Mouse (Mus musculus) gastrocnemius, postnatal 14 days (tissue): Measurements from ENCODE around the gene Sergef. TPM values are rescaled to one million over a fixed set of nuclear protein-coding genes. Genes with fewer than 3 reads are reported as not detected.

Experiments
- DNase-seq: peaks from one replicate; pipeline ENCODE4 v3.0.0; 2021; ENCODE audit warnings: mixed read lengths
- intact Hi-C: fragments of 180-260 bp; cut with DNase I; formaldehyde crosslinking; loops from one replicate; pipeline ENCODE4 v1.15.1; 2025; ENCODE audit warnings: low total_unique reads
- total RNA-seq, 2 experiments: library from RNA; stranded (reverse); gene quantifications; 2 replicates each; pipeline ENCODE4 v1.2.3; 2021

Sergef gene
- total RNA-seq, 2 experiments from 2014 or later: 3.6 to 4.7 TPM

DNA sequence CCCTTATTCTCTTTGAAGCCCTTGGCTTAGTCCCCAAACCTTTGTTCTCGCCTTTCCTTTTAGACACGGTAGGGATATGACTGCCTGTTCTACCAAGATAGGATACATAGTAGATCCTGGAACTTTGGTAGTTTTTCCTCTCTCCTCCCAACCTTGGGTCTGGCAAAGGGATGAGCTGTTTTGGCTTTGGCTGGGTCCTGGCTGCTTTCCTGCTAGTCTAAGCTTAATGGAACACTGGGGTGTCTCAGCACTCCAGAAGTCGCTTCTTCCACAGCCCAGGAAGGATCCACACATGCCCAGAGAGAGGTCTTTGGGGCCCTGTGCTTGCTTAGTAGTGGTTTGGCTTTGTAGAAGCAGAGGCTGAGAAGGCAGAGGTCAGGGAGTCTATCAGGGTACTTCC is 215.7 kb downstream of the Sergef start:
- intact Hi-C loops: loop anchor here (10.0 kb wide), 1 partner anchor 111 kb away; no protein-coding TSS in a partner anchor
- DNase-seq: no peak

DNA sequence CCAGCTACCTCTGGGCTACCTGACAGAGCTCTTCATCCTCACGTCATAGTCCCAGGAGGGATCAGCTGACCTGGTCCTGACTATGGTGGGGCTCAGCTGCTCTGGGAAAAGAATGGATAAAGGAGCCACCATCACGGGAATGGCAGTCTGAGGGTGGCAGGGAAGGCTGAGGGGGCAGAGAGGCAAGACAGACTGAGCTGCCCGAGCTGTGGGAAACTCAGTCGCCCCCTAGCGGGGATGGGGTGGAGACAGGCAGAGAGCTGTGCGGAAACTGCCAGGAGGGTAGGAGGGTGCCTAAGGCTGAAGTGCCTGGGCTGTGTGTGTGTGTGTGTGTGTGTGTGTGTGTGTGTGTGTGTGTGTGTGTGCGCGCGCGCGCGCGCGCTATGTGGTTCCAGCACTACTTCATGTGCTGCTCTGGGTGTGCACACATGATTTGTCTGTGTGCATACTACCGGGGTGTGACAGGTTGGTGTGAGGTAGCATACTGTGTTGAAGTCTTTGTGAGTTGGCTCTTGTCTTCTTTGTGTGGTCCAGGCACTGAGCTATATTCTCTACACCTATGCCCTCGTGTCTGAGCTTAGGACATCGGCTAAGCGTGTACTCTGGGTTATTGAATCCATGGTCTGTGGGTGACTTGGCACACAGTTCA is 216.7 kb downstream of the Sergef start:
- intact Hi-C loops: loop anchor here (10.0 kb wide), 1 partner anchor 112 kb away; no protein-coding TSS in a partner anchor
- DNase-seq: peak; percentile 70

DNA sequence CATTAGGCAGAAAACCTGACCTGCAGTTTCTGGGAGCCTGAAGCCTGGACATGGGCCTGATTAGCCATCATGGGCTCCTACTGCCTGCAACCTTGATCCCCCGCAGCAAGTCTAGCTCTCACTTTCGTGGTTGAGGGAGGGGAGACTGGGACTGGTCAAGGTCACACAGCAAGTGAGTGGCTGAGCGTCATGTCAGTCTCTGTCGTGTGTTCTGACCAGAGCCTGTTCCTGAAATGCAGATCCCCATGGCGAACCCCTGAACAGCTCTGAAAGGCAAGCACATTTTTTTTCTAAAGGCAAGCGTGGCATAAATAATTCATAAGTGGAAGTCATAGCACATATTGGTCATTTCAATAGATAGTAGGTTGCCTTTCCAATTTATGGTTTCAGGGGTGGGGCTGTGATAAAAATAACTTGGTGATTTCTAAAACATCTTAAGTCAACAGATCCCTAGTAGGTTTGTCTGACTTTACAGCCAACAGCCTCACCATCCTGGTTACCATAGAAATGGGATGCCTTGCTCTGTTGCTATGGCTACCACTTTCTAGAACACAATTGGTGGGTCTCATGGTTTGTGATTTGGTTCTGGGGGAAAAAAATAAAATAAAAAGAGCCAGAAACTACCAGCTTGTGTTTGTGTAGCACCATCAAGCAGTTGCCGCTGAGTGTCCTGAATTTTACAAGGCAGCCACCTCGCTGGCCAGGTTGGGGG is 217.4 kb downstream of the Sergef start:
- intact Hi-C loops: loop anchor here (10.0 kb wide), 1 partner anchor 113 kb away; no protein-coding TSS in a partner anchor
- DNase-seq: no peak

DNA sequence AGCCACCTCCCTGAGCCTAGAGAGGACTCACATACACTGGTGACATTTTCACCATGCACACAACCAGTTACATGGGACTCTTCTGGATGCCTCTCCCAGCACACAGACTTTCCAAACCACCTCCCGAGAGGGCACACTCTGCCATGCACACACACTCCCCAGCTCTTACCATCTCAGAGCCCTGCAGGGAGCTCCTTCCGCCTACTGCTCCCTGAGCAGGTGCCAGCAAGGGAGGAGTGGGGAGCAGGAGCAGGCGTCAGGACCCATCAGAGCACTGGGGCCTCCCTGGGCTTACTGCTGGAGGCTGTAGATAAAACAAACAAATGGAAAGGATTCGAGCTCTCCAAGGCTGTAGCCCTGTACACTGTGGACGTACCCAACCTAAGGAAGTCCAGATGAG is 218.1 kb downstream of the Sergef start:
- DNase-seq: no peak
- intact Hi-C loops: loop anchor here (10.0 kb wide), 1 partner anchor 113 kb away; no protein-coding TSS in a partner anchor

DNA sequence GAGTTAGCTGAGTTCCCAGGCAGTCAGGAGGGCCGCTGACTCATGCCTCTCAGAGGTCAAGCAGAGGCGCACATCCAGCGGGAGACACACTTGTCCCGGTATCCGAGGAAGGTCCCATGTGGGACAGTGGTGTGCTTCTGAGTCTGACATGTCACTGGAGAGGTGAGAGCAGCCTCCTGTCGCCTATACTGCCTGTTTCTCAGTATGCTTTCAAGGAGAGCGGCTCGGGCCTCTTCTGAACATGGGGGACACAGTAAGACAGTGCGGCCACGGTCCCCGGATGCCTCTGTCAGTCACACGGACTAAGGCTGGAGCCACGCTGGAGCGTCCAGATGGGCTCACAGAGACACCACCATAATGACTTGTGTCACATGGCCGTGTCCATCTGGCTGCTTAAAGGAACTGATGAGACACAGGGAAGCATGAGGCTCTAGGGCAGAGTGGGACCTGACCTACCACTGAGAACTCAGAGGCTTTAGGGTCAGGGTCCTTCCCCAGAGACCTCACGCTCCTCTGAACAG is 221.4 kb downstream of the Sergef start:
- intact Hi-C loops: no loop called here
- no peak for DNase-seq

DNA sequence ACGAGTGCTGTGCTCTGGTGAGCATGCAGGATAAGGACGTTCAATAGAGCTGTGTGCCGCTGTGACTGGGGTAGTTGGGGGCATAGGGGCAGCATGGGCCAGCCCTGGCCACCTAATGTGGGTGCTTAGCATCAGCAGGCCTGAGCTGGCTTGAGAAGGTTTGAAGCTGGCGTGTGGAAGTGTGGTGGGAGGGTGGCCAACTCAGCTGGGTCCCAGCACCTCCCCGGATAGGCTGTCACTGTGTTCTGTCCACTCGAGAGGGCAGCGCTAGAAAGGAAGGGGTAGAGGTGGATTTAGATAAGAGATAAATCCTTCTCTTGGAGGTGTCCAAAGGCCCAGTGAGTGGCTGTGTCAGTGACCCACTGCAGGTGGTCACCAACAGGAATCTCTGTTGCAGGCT is 222.1 kb downstream of the Sergef start:
- peak; percentile 30 for DNase-seq
- intact Hi-C loops: no loop called here

DNA sequence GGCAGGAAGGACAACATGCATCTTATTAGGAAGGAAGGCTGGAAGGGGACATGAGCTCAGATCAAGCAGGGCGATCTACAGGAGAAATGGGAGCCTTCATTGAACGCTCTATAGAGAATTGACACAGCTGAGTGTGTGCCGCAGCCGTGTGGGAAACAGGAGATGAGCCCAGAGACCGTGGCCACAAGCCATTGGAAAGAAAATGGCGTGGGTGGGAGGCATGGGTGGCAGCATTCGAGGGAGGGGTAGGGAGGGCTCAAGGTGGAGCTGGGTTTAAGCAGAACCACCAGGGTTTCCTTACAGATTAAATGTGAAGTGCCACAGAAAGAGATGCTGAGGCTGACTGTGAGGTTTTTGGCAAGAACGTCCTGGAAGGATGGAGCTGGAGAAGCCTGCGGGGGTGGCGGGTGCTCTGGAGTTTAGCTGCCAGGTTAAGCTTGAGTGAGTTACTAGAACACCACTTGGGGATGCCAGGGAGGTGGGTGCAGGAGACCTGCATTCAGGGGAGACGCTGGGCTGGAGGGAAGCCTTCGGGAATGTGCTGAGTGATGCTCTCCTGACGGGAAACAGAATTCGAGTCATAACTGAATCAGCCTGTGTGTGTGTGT is 223.7 kb downstream of the Sergef start:
- DNase-seq: no peak
- intact Hi-C loops: no loop called here

DNA sequence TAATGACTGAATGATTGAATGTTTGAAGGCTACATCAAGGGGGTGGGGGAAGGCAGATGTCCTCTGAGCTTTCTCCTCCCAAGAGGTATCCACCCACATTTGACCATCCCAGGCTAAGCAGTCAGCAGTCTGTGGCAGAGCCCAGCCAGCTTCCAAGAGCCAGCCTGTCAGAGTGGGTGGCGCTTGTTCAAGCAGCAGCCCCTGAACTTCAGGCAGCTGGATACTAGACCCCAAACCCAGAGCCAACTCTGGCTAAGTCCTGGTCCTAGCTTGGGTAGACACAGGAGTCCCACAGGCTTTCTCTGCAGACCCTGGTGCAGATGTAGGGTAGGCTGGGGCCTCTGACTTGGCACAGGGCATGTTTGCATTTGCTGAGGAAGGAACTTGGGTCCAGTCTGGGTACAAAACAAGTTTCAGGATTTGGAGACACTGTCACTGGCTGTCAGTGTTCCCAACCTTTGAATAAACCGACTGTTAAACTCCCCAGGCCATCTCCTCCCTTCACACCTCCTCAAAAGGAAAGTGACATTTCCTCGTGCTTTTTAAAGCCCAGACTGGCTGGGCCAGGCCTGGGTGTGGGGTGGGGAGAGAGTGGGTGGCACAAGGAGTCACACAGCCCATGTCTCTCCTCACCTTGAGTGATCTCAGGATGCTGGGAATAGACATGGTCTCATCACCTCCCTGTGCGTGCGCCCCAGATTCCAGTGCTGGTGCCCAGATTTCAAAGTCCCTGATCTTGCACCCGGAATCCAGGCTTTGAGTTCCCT is 225.5 kb downstream of the Sergef start:
- intact Hi-C loops: no loop called here
- no peak for DNase-seq

DNA sequence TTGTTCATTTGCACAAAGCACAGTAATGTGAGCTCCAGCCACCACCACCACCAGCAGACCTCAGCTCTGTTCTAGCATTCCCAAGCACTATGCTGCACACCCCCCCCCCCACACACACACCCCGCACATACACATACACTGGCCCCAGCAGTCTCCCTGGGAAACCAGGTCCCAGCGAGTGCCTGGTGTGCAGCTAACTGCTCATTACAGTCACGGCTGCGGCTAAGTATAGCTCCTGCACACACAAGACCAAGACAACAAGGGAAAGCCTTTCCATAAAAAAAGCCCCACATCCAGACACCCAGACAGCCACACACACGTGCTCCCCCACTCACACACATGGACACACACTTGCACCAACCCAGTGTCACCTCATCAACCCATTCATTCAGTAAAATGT is 226.8 kb downstream of the Sergef start:
- intact Hi-C loops: no loop called here
- no peak for DNase-seq

DNA sequence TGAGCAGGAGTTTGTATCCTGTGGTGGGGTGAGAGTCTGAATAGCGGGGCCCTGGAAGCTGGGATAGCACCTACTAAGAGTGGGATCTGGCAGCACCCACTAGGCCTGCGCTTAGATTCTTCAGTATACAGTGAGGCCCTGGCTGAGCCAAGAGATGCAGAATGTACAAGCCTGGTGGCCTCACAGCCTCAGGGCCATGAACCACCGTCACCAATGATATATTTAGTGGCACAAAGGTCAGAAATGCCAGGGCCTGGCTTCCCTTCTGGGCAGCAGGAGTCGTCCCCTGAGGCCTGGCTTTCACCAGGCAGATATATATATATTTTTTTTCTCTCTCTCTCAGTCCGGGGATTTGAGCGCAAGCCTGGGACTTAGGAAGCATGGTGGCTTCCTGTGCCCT is 228.9 kb downstream of the Sergef start:
- intact Hi-C loops: no loop called here
- DNase-seq: no peak

DNA sequence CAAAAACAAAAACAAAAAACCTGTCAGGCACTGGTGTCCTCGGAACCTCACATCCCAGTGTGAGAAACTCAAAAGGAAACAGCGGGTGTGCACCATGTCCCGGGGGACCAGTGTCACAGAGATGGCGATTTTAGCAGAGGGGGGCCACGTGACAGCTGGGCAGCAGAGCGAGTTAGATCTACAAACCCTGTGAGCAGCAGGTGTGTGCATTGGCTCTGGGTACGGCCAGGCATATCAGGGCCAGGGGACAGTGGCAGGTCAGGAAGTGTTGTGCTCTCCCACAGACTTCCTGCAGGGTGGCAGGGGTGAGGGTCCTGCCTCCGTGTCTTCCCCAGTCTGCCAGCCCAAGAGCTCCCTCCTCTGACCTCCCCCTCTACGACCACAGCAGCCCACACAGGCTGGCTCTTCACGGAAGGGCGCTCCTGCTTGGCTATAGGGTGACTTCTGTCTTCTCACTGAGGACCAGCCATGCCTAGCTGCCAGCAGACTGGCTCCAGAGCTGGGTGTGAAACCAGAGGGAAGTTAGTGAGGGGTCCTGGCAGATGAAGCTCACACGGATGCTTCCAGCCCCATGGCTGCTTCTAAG is 230.3 kb downstream of the Sergef start:
- DNase-seq: no peak
- intact Hi-C loops: no loop called here

DNA sequence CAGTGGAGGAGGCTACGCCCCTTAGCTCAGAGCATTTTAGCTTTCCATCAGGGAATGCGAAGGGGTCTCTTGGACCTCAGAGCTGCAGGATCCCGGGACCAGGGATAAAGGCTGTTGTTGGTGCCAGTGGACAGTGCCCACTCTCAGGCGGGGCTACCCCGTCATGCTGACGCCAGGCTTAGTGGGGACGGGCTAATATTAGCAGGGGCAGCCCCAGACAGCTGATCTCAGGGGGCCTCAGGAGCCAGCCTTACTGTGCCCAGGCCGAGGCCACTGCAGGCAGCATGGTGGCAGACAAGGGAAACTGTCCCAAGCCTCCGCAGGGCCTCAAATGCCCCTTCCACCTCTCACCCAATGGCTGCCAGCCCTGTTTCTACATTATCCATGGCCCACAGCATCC is 231.0 kb downstream of the Sergef start:
- intact Hi-C loops: no loop called here
- DNase-seq: peak; percentile 31

DNA sequence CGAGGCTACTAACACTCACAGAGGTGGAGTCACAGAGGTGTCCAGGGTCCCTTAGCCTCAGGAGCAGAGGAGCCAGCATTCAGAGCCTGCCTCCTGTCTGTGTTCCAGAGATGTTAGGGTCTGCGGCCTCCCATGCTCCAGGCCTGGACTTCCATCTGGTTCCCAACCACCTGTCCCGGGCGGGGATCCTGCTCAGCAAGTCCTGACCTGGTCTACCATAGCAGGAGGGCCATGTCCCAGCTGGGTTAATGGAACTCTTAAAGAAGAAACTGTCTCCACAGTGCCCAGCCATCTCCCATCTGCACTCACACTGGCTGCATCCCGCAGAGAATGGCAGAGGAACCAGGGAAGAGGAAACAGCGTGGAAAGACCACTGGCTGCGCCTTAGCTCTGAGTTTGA is 234.9 kb downstream of the Sergef start:
- DNase-seq: no peak
- intact Hi-C loops: no loop called here

DNA sequence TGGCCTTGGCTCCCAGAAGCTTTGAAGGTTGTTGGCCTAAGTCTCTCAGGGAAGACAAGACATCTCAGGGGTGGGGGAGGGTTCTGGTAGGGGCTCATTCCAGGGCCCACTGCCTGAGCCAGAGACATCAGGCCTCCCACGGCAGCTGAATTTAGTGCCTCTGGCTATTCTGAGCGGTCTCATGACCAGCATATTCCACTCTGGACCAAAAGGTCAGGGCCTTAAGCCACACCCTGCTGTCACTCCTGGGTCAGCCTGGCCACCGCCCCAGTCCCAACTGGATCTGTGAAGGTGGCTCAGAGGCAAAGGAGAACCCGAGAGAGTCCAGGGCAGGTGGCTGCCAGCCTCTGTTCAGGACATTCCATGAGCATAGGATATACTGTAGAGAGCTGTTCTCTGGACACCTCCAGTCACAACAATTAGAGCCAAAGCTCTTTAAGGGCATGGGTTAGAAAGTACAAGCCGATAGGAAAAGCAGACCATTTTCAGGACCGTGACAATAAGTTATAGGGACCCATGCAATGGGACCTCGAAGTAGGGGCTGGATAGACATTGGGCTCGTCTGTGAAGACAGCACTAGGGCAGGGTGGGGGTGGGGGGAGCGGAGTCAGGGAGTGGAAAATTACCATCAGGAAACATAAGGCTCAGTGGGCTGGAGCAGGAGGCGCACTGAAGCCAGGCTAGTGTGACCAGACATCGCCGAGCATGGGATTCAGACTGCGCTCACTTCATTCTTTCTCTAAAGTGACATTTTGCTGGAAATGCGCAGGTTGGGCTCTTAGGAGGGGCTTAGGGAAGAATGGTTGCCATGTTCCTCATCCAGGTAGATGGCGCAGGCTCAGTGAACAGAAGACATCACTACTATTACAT is 235.8 kb downstream of the Sergef start:
- DNase-seq: peak; percentile 71
- intact Hi-C loops: no loop called here

DNA sequence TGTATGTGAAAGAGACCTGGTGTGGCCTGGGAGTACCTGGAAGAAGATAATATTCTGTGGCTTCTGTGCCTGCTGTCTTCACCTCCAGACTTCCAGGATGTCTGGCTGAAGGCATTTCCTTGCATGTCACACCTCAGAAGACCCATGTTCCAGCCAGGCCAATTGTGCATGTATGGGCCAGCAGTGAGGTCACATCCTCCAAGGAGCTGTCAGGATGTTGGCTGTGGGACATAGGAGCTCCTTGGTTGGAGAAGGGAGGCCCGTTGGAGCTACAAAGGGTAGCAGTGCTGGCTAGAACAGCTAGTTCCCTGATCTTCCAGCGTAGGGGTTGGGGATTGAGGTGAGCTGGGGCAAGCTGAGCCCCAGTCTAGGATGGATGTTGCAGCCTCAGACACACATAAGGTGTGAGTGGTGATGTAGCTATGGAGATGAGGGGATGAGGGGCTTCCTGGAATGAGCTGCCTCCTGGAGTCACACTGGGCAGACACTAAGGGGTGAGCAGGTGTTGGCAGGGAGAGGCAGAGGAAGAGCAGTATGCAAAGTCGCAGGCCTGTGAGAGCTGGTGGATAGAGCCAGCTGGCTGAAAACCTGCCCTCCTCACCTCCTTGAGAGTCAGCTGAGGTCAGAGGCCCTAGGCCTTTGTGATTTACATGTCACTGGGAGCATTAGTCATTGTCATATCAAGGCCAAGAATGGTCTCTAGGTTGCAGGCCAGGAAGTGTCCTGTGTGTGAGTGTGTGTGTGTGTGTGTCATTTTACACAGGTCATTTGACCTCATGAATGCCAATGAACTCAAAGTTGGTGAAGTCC is 238.0 kb downstream of the Sergef start:
- intact Hi-C loops: no loop called here
- DNase-seq: no peak

DNA sequence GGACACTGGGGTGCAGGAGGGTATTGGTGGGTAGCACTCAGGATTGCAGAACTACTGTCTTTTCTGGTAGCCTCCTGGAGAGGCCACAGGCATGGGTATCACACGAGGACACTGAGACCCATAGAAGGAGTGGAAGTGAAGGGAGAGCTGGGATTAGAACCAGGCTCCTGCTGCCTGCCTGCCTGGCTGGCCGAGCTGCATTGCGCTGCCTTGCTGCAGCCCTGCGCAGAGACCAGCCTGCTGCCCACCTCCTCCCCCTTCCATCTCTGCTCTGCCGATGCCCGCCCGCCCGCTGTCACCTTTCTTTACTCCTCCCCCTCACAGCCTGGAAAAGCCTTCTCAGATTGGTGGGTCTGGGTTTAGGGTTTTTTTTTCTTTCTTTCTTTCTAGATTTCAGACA is 239.3 kb downstream of the Sergef start:
- intact Hi-C loops: no loop called here
- DNase-seq: no peak

DNA sequence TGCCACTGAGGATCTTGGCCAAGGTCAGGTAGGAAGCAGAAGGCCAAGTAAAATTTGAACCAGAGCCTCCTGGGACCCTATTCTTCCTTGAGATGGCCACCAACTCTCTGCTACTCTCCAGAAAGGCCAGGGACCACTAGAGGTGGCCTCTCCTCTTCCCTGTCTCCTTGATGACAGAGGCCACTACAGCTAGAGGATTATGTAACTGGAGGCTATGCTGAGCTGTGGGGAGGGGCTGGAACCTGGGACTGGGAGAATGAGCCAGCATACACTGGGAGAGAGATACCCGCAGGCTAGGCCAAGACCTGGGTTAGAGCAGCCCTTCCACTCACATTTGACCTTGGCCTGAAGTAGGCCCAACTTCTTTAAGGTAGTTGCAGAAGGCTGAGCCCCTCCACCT is 239.9 kb downstream of the Sergef start:
- intact Hi-C loops: no loop called here
- no peak for DNase-seq

DNA sequence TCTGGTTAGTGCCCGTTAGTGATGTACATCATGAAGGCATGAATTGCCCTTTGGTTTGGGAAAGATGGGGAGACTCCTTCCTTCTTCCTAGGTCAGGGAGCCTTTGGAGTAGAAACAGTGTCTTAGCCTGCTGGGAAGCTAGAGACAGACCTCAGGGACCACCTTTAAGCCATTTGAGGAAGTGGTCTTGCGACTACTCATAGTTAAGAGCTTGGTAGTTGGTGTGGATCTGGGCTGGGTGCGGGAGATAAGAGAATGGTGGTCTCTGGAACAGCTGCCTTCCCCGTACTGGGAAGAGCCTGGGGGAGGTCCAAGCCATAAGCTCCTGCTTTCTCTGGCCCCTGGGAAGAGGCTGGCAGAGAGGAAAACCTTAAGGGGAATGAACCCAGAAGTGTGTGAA is 241.0 kb downstream of the Sergef start:
- intact Hi-C loops: no loop called here
- DNase-seq: no peak
